Mouse (Mus musculus): ENCODE measurements around the gene Tppp3. TPM values are rescaled to one million over a fixed set of nuclear protein-coding genes. Genes with fewer than 3 reads are reported as not detected.
A peak's percentile ranks its signal among the peaks of the same experiment; 100 is the strongest.

The Tppp3 gene
- polyA plus RNA-seq (2012; fragmentation: generic; extraction: Trizol) = 155 TPM

DNA sequence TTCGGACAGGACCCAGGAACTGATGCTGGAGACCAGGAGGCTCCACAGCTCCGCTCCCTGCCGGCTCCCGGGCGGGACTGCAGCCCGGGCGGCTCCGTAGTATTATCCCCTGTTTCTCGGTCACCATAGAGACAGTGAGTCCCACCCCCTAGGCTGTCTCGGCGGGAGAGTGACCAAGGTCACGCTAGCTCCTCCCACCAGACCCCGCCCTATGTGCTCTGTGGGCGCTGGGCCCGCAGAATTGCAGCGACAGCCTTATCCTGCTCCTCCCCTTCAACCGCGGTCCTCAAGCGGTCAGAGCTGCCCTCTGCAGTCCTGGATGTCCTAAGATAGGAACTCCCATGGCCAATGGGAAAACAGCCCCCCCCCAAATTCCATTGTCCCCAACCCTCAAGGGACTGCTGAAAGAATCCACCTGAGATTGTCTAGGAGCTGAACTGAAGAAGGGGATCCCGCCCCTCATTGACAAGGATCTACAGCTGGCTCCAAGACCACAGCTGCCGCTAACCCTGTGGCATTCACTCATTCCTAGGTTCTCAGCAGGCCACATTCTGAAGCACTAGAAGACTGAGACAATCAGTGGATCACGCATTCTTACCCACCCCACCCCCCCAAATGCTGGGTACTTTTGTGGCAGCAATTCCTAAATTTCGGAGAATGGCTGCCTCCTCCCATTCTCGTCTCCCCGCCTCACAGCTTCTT, at the start of gene Tppp3:
Gene Tppp3, minus strand, starts transcription at position 213 of the 702 bp plus-strand sequence.
- Histone ChIP-seq H3K79me2 (ENCODE audit: control insufficient read depth, insufficient read depth) (no peaks in the 10 kb centered on the region), H3ac (ENCODE audit: control insufficient read depth, insufficient read length) (no peak within 1 kb of the TSS), H3K27me3 (ENCODE audit: control insufficient read depth, insufficient read depth, insufficient read length) (no peaks in the 10 kb centered on the region), H3K36me3 (ENCODE audit: control insufficient read depth, insufficient read depth) (no peaks in the 10 kb centered on the region), H3K4me2 (ENCODE audit: low read depth) (peak within 1 kb of the TSS; percentile 96), H3K4me3 (peak within 1 kb of the TSS; percentile 20)
- TF ChIP-seq POLR2AphosphoS2 (IDR thresholded peaks at IDR 0.05; ENCODE audit: insufficient read length, low read depth) (peak; percentile 83), MYOD1 (IDR thresholded peaks at IDR 0.05; ENCODE audit: control insufficient read depth in 1 of 3, insufficient read length in 2 of 3, low read depth in 2 of 3) (peak in 2 of 3 experiments; percentile 57 to 68), POLR2A (IDR thresholded peaks at IDR 0.05; ENCODE audit: insufficient read length, low read depth) (peak; percentile 75), TCF3 (IDR thresholded peaks at IDR 0.05; ENCODE audit: insufficient read length, low read depth) (no peak), REST (IDR thresholded peaks at IDR 0.05; ENCODE audit: insufficient read depth, insufficient read length) (no peak), E2F4 (IDR thresholded peaks at IDR 0.05; ENCODE audit: insufficient read depth) (no peak), MAX (IDR thresholded peaks at IDR 0.05; ENCODE audit: low read depth) (no peak), SRF (IDR thresholded peaks at IDR 0.05; ENCODE audit: control insufficient read depth, insufficient read length, low read depth) (peak; percentile 49), CEBPB (IDR thresholded peaks at IDR 0.05; ENCODE audit: insufficient read depth, poor library complexity, severe bottlenecking) (no peak), USF1 (IDR thresholded peaks at IDR 0.05; ENCODE audit: low read depth) (no peak), MYOG (IDR thresholded peaks at IDR 0.05; ENCODE audit: control insufficient read depth in 1 of 3, insufficient read depth in 1 of 3, insufficient read length in 2 of 3, low read depth in 2 of 3) (no peak), TCF12 (IDR thresholded peaks at IDR 0.05; ENCODE audit: insufficient read depth, poor library complexity, severe bottlenecking) (no peak)

DNA sequence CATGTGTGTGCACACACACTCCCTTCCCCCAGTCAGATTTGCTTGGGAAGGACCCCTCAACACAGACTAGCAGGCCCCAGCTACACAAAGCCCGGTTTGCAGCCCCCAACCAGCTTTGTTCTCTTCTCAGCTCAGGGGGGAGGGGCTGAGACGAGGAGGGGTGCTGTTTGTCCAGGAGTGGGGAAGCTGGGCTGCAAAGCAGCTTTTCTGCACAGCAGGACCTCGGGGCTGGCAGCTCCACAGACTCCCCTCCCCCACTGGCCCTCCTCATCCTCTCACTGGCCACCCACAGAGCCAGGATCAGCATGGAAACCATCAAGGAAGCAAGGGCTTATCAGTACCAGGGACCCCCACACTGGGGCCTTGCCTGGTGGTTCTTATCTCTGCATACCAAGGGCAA, 49.7 kb upstream of the Tppp3 start:
- no peak overlapping the region for H3K4me2 ChIP-seq (ENCODE audit: low read depth)
- H3K79me2 ChIP-seq (ENCODE audit: control insufficient read depth, insufficient read depth) = no peaks in the 10 kb centered on the region
- H3ac ChIP-seq (ENCODE audit: control insufficient read depth, insufficient read length) = no peak overlapping the region
- TF ChIP-seq E2F4 (IDR thresholded peaks at IDR 0.05; ENCODE audit: insufficient read depth) (no peak), SRF (IDR thresholded peaks at IDR 0.05; ENCODE audit: control insufficient read depth, insufficient read length, low read depth) (no peak), MAX (IDR thresholded peaks at IDR 0.05; ENCODE audit: low read depth) (no peak), CEBPB (IDR thresholded peaks at IDR 0.05; ENCODE audit: insufficient read depth, poor library complexity, severe bottlenecking) (no peak), MYOD1 (IDR thresholded peaks at IDR 0.05; ENCODE audit: control insufficient read depth in 1 of 3, insufficient read length in 2 of 3, low read depth in 2 of 3) (no peak), USF1 (IDR thresholded peaks at IDR 0.05; ENCODE audit: low read depth) (no peak), POLR2A (IDR thresholded peaks at IDR 0.05; ENCODE audit: insufficient read length, low read depth) (no peak), TCF3 (IDR thresholded peaks at IDR 0.05; ENCODE audit: insufficient read length, low read depth) (no peak), POLR2AphosphoS2 (IDR thresholded peaks at IDR 0.05; ENCODE audit: insufficient read length, low read depth) (no peak), TCF12 (IDR thresholded peaks at IDR 0.05; ENCODE audit: insufficient read depth, poor library complexity, severe bottlenecking) (no peak), MYOG (IDR thresholded peaks at IDR 0.05; ENCODE audit: control insufficient read depth in 1 of 3, insufficient read depth in 1 of 3, insufficient read length in 2 of 3, low read depth in 2 of 3) (no peak), REST (IDR thresholded peaks at IDR 0.05; ENCODE audit: insufficient read depth, insufficient read length) (no peak)
- H3K27me3 ChIP-seq (ENCODE audit: control insufficient read depth, insufficient read depth, insufficient read length) = no peaks in the 10 kb centered on the region
- H3K4me3 ChIP-seq = no peak overlapping the region
- H3K36me3 ChIP-seq (ENCODE audit: control insufficient read depth, insufficient read depth) = peaks cover 5% of the 10 kb centered on the region

DNA sequence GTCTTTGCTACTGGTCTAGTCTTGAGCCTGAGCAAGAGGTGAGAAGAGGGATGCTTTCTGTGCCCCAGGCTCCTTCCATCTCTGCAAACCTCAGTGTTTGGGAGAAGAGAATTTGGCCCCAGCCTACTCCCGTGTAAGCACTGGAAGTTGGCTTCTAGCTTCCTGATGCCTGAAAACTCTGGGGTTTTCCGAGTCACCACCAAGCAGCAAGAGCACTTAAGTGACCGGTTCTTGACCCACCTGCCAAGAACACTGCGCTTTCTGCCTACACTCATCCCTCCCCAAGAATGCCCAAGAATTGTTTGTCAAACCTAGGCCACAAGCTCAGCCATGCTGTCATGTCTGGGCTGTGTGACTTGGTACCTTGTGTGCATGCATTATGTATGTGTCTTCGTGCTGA, 49.2 kb upstream of the Tppp3 start:
- TF ChIP-seq POLR2AphosphoS2 (IDR thresholded peaks at IDR 0.05; ENCODE audit: insufficient read length, low read depth) = peak; percentile 16
- TF ChIP-seq MYOD1 (IDR thresholded peaks at IDR 0.05; ENCODE audit: control insufficient read depth in 1 of 3, insufficient read length in 2 of 3, low read depth in 2 of 3) = no peak
- Histone ChIP-seq H3K4me3 (no peak overlapping the region), H3ac (ENCODE audit: control insufficient read depth, insufficient read length) (no peak overlapping the region), H3K27me3 (ENCODE audit: control insufficient read depth, insufficient read depth, insufficient read length) (no peaks in the 10 kb centered on the region), H3K36me3 (ENCODE audit: control insufficient read depth, insufficient read depth) (peaks cover 4% of the 10 kb centered on the region), H3K4me2 (ENCODE audit: low read depth) (no peak overlapping the region), H3K79me2 (ENCODE audit: control insufficient read depth, insufficient read depth) (no peaks in the 10 kb centered on the region)

DNA sequence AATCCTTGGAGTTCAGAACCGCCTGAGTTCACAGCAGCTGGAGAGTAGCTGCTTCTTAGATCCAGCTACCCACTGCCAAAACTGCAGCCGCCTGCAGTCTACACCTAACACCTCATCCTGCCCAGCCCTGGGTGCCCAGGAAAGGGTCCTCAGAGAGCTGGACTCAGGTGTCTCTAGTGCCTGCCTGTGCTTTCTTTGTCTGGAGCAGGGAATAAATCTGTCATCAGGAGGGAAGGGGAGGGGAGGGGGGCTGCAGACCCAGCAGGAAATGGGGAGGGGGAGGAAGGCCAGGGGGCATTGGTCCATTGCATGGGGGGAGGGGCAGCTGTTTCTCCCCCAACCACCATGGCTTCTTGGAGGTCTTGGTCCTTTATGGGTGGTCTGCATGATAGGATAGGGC, 48.3 kb upstream of the Tppp3 start:
- no peak overlapping the region for H3K4me3 ChIP-seq
- TF ChIP-seq REST (IDR thresholded peaks at IDR 0.05; ENCODE audit: insufficient read depth, insufficient read length) (no peak), USF1 (IDR thresholded peaks at IDR 0.05; ENCODE audit: low read depth) (no peak), SRF (IDR thresholded peaks at IDR 0.05; ENCODE audit: control insufficient read depth, insufficient read length, low read depth) (no peak), POLR2AphosphoS2 (IDR thresholded peaks at IDR 0.05; ENCODE audit: insufficient read length, low read depth) (no peak), MAX (IDR thresholded peaks at IDR 0.05; ENCODE audit: low read depth) (no peak), TCF3 (IDR thresholded peaks at IDR 0.05; ENCODE audit: insufficient read length, low read depth) (no peak), E2F4 (IDR thresholded peaks at IDR 0.05; ENCODE audit: insufficient read depth) (no peak)

More for the DNA sequence above, 48.3 kb upstream of the Tppp3 start:
- Histone ChIP-seq H3K4me2 (ENCODE audit: low read depth) (peak overlapping the region; percentile 85), H3K79me2 (ENCODE audit: control insufficient read depth, insufficient read depth) (no peaks in the 10 kb centered on the region), H3K27me3 (ENCODE audit: control insufficient read depth, insufficient read depth, insufficient read length) (no peaks in the 10 kb centered on the region), H3ac (ENCODE audit: control insufficient read depth, insufficient read length) (no peak overlapping the region), H3K36me3 (ENCODE audit: control insufficient read depth, insufficient read depth) (peaks cover 4% of the 10 kb centered on the region)
